Mouse (Mus musculus) cerebellum, adult 2 months (tissue): ENCODE results near the gene Rps6ka5.

Source experiments
- CTCF ChIP-seq: fragments of 200-500 bp; IDR thresholded peaks from 2 replicates; pipeline ENCODE4 v1.5.1; 2011; ENCODE audit warnings: low read depth, mild to moderate bottlenecking, control low read depth, low read length, moderate library complexity, borderline replicate concordance; ENCODE audit not compliant: insufficient read depth
- POLR2A ChIP-seq: fragments of 200-500 bp; IDR thresholded peaks from 2 replicates; pipeline ENCODE4 v1.6.1; 2011; ENCODE audit warnings: low read length, control low read depth, borderline replicate concordance; ENCODE audit not compliant: insufficient read depth

DNA sequence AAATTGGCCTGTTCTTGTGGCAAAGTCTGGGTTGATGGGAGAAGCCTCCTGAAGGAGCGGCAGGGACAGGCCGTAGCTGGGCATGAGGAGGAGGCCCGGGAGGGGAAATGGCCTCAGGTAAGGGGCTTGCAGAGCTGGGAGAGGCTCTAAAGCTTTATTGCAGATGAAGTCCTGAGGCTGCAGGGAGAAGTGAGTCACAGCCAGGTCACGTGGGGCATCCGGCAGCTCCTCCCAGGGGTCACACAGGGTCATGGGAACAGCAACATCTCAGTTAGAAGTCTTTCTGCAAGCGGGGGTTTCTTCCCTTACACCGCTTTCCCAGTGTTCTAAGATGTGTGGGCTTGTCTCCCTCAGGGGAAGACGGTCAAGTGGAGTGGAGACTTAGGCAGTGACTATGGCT lies 197.6 kb downstream of the Rps6ka5 start:
- no peak for TF ChIP-seq CTCF
- no peak for TF ChIP-seq POLR2A
